Mouse (Mus musculus): ENCODE measurements around the gene 2010315B03Rik.

- TF ChIP-seq POLR2A (IDR thresholded peaks at IDR 0.05; ENCODE audit: insufficient read depth, low read length) = no peak
- no peak for TF ChIP-seq CTCF (IDR thresholded peaks at IDR 0.05; ENCODE audit: low read depth, low read length)
- TF ChIP-seq EP300 (IDR thresholded peaks at IDR 0.05; ENCODE audit: insufficient read depth, low read depth, low read length) = no peak
Measured at GRCm38 (mm10) chr9:124279300-124279699, 33.2 kb downstream of the 2010315B03Rik start.

Data from ES-Bruce4 (cell line).